Mouse (Mus musculus): ENCODE results near the gene Bcas1. TPM values are rescaled to one million over a fixed set of nuclear protein-coding genes. Genes with fewer than 3 reads are reported as not detected.

Gene Bcas1
- 41.2 and 59.9 TPM in 2 replicates for polyA plus RNA-seq (2015; fragmentation: Nextera tagmentation; extraction: Ambion mirVana)

DNA sequence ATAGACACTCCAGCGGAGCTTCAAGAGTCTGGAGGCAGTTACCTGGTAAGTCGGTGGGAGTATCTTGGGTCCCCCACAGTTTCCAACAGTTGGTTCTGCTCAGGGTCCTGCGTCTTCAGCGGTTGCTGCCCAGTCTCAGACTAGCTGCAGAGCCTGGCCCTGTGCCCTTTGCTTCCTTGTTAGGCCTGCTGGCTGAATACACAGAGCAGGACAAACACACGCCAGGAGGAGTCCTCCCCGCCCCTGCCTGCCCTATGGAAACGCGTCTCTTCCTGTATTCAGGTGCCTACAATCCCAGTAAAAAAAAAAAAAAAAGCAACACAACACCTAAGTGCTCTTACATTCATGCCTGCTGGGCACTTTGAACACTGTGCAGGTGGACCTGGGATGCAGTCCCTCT, at the start of gene Bcas1:
Bcas1 (minus strand) TSS at position 142 of the 400 bp plus-strand sequence.

Other genes starting within 250 kb of the Bcas1 start
- gene Pfdn4, start 68.6 kb upstream of the Bcas1 start, polyA plus RNA-seq (2015; fragmentation: Nextera tagmentation; extraction: Ambion mirVana), result 158 and 178 TPM in 2 replicates
- 0.13 TPM in 1 of 2 replicates, not detected in the other for gene Cyp24a1, start 69.3 kb upstream of the Bcas1 start, polyA plus RNA-seq (2015; fragmentation: Nextera tagmentation; extraction: Ambion mirVana)
- gene 4930470P17Rik, start 174.2 kb upstream of the Bcas1 start, polyA plus RNA-seq (2015; fragmentation: Nextera tagmentation; extraction: Ambion mirVana), result not detected in 2 replicates

All from neural tube, postnatal 0 days (tissue).